Mouse (Mus musculus) monocyte, adult 2 months (primary cell): ENCODE results near the gene Clasrp.
A peak's percentile ranks its signal among the peaks of the same experiment; 100 is the strongest.

Experiments used
- DNase-seq, 2 experiments: peaks; one replicate each; pipeline ENCODE4 v3.0.0; 2022; ENCODE audit warnings: low spot score in 2 of 2, low read depth in 1 of 2

Clasrp gene

GRCm38 (mm10) chr7:19564455-19564854 lies 39.8 kb downstream of the Clasrp start:
- no peak for DNase-seq

DNA sequence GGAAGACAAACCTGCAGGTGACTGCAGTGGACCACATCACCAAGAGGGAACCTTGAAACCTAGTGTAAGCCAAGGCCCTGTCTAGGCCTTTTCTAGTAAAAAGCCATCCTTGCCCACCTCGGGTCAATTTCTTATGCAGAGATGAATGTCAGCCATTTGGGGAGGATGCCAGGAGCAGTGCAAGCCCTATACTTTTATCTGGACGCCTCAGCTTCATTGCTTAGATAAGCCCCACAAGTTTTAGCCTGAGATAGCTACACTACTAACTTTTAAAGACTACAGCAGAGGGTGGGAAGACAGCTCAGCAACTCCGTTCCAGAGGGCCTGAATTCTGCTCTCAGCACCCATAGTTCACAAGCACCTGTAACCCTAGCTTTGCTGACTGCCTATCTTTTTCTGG lies 40.4 kb downstream of the Clasrp start:
- DNase-seq, result no peak

GRCm38 (mm10) chr7:19562643-19563410 lies 41.5 kb downstream of the Clasrp start, which contains the start of gene Ppp1r37:
TSS of gene Ppp1r37 (minus strand) at chr7:19563076.
- DNase-seq, result no peak

- peak; percentile 66 to 82 for DNase-seq
Observed at GRCm38 (mm10) chr7:19561765-19562642, 42.3 kb downstream of the Clasrp start.

GRCm38 (mm10) chr7:19561431-19561764 lies 42.9 kb downstream of the Clasrp start:
- DNase-seq, result peak in 1 of 2 experiments; percentile 8

- DNase-seq, result no peak
Observed at GRCm38 (mm10) chr7:19560491-19561260, 43.6 kb downstream of the Clasrp start.

DNA sequence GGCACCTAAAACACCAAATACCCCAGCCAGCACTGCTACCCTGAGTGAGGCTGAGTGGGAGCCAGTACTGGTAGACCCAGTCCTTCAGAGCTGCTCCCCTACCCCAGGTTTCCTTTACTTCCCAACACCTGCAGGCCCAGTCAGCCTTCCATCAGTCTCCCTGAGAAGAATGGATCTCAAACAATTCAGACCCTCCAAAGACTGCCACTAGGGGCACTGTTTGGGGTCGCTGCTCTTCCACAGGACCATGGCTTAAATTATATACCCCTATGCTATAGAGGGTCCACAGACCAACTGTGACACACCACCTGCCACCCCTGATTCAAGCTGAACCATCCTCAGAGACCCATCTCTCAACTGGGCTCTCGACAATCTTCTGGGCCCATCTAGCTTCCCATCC lies 45.3 kb downstream of the Clasrp start:
- DNase-seq, result no peak

GRCm38 (mm10) chr7:19557982-19558900 lies 46.0 kb downstream of the Clasrp start:
- DNase-seq, result no peak

DNA sequence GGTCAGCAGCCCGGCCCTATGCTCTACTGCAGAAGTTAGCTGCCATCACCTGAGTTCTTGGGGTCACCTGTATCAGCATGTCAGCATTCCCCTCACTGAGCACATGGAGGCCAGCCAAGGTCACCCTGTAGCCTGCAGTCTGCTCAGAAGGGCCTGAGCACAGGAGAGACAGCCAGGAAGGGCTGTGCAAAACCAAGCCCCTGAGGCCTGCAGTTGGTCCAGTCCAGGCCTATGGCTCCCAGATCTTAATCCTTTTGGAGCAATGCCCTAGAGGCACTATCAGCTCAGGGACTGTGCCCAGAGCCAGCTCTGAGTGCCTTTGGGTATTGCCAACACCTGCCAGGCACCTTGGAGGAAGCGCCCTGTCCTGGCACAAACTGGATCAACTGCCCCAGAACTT lies 47.2 kb downstream of the Clasrp start:
- DNase-seq, result no peak

DNA sequence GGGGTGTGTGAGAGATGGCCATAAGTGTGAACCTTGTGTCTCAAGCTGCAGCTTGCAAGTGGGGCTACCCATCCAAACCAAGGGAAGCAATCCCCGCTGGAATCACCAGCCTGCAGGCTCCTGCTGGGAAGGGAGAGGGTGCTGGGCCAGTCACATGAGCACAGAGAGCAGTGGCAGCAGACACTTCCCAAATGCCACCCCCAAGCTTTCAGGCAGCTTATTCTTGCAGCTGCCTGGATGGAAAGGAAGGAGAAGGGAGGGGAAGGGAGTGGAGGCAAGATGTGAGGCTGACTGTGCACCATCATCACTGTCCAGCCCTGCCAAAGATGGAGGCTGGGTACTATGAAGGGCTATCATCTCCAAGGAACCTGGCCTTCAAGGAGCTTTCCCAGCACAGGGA lies 50.1 kb downstream of the Clasrp start:
- no peak for DNase-seq

DNA sequence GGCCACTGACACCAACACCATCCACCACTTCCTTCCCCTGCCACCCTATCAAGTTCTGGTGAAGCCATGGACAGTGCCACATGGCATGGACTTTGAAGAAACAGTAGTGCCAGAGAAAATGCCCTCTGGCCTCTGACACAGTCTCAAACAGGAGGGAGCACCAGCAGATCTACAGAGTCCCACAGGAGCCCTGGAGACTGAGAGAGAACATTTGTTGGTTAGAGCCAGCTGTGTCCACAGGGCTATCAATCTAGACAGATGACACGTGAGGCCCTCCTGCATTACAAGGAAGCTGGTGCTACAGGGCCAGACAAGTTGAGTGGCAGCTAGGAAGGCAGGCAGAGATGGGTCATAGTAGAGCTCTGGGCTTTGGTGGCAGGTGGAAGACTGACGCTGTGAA lies 51.8 kb downstream of the Clasrp start:
- no peak for DNase-seq

- DNase-seq, result no peak
Observed at GRCm38 (mm10) chr7:19551634-19552033, 52.7 kb downstream of the Clasrp start.

DNA sequence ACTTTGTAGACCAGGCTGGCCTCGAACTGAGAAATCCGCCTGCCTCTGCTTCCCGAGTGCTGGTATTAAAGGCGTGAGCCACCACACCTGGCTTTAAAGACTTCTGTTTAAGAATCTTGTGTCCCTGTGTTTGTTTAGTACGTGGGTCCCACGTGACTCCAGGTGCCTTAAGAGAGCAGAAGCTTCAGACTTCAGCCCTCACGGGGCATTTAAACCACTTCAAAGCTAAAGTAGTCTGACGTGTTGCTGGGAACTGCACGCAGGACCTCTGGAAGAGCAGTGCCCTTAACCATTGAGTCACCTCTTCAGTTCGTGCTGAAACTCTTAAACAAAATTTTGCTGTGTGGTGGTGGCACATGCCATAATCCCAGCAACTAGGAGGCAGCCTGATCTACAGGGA lies 54.9 kb downstream of the Clasrp start:
- DNase-seq, result no peak

GRCm38 (mm10) chr7:19547344-19547969 lies 56.8 kb downstream of the Clasrp start:
- DNase-seq, result no peak

- no peak for DNase-seq
Observed at GRCm38 (mm10) chr7:19546007-19546406, 58.3 kb downstream of the Clasrp start.

DNA sequence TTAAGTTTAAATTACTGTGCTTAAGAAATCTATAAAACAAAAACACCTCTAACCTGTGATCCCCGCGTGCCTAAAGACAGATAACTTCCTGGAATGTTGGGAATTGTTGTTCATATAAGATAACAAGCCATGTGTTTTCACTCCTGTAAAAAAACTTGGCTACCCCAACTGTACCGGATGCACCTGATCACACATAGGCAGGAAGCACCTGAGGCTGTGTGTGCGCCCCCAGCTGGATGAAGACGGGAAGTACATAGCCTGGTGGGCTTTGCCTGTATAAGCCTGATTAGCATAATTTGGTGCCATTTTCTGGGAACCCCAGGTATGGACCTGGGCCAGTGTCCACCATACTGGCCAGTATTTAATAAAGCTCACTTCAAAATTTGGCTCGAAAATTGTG lies 60.7 kb downstream of the Clasrp start:
- DNase-seq, result no peak

DNA sequence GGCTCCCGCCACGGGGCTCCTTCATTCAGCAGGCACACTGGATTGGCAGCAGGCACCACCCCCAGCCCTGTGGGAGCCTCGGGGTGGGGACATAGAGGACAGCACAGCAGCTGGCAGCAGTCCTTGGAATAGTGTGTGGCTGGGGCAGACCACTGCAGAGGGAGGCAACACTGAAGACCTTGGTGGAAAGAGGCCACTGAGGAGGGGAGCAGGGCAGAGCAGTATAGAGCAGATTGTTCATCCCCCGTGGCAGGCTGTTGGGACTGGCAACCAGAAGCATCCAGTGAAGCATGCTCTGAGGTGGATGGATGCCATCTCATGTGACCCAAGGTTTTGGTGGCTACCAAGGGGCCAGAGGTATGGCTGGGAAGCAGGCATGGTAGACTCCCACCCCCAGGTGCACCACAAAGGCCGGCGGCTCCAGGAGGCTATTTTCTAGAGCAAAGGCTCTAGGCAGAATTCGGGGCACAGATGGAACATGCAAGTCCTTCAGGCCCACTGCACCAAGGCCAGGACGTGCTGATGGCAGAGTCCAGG lies 62.1 kb downstream of the Clasrp start:
- DNase-seq, result no peak

- no peak for DNase-seq
Observed at GRCm38 (mm10) chr7:19541681-19542154, 62.6 kb downstream of the Clasrp start.

DNA sequence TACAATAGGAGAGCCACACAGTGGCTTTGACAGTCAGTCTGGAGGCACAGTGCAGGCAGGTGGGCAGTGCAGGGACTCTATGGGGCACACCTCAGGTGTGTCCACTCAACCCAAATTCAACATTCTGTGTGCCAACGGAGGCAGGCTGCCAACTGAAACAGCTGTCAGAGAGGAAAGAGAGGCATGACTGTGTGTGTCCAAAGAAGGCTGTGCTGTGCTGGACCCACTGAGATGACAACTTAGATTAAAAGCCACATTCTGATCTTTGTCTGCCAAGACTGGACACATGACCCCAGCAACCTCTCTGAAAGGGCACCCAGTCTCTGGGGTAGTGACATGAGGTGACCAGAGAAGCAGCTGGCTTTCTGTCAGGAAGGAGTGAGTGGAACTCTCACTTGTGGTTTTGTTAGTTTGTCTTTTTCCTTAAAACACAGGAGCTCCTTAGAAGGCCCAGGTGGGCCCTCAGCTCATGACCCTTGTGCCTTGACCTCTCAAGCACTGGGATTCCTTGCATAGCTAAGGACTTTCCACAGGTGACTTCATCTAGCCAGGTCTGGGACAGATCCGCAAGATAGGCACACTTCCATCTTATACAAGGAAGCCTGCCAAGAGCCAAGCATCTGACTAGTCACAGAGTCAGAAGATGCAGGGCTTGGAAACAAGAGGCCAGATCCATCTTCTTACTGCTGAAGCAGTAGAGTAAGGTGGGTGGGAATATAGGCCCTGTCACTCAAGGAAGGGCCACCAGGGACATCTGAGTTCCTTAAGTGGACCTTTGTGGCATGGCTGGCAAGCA lies 63.3 kb downstream of the Clasrp start:
- DNase-seq, result no peak
